Mouse (Mus musculus): ENCODE data around the gene Cstf2t. TPM values are rescaled to one million over a fixed set of nuclear protein-coding genes. Genes with fewer than 3 reads are reported as not detected.
A peak's percentile ranks its signal among the peaks of the same experiment; 100 is the strongest.

Cstf2t gene
- polyA plus RNA-seq (2012; rRNA removed): 13.6 and 14.2 TPM in 2 replicates

DNA sequence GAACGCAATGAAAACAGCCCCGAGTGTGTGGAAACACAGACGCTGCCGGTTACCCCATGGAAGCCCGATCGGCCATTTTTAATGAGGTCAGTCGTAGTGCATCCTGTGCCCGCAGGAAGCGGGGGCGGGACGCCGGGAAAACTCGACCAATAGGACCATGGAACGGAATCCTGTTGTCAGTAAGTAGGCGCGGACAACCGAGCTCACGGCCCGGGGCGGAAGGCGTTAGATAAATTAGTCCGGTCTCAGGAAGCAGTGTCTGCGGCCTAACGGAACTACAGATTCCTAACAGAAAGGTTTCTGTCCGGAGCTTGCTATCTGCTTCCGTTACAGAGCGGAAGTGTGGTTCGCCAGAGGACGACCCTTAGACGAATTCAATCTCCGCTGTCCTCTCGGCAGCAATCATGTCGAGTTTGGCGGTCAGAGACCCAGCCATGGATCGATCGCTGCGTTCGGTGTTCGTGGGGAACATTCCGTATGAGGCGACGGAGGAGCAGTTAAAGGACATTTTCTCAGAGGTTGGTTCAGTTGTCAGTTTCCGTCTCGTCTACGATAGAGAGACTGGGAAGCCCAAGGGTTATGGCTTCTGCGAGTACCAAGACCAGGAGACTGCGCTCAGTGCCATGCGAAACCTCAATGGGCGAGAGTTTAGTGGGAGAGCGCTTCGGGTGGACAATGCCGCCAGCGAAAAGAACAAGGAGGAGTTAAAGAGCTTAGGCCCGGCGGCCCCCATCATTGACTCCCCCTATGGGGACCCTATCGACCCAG is at the start of gene Cstf2t:
Gene Cstf2t, plus strand, starts transcription at position 176 of the 768 bp plus-strand sequence.
- DNase-seq (ENCODE audit: low read depth): peak; percentile 77

- no peak for DNase-seq (ENCODE audit: low read depth)
Observed at GRCm38 (mm10) chr19:31038951-31039350, 43.7 kb upstream of the Cstf2t start.

DNA sequence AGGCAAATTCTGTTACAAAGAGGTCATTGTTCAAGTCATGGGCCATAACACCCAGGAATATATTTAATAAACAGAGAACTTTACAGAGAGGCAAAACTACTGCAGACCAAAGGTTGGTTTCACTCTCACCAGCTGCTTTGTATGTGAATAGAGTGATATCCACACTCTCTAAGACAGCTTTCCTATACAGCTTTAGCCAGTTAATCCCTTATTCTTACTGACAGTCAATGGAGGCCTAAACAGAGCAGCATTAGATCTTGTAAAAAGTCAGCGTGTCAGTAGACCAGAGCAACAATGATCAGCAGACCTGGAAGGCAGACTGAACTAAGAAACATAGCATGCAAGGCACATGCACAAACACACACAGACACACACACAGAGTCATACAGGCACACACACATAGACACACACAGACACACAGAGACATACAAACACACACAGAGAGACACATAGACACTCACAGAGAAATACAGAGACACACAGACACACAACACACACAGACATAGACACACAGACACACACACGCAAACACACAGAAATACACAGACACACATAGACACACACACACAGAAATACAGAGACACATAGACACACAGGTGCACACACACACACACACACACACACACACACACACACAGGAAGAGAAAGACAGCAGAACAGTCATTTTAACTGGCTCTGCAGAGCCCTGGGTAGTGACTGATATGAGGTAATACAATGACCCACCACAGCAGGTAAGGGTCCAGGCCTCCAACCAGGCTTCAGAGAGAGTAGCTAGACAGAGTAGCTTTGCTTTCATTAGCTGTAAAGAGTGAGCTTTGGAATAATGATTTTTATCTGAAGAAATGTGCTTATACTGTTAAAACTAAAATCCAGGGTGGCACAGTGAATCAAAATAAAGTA is 41.4 kb upstream of the Cstf2t start:
- DNase-seq (ENCODE audit: low read depth): no peak

DNA sequence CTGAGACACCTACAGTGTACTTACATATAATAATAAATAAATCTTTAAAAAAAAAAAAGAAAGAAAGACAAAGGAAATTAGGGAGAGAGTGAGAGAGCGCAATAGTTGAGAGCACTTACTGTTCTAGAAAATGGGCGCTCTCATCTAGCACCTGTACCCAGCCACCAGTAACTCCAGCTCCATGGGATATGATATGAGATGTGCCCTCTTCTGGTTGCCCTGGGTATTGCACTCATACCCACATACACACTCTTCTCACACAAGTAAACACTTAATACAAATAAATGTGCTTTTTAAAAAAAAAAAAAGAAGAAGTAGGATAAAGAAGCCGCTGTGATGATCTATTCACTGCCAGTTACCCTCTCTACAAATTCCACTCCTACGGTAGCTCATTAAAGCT is 36.0 kb upstream of the Cstf2t start:
- no peak for DNase-seq (ENCODE audit: low read depth)

DNA sequence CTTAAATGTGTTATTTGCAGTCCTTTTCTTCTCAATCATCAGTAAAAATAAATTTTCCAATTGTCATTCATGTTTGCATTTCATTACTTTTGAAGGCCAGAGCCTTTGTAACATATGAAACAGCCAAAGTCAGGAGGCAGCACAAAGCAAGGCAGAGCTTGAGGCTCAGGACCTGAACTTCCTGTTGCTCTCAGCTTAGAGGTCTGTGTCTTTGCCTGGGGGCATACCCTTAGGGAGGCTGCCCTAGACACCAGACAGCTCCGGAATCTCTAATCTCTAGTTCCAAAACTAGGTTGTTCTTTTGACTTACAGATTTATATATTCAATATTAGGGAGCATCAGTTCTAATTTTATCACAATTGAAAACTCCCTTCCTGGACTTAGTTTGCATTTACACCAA is 17.9 kb upstream of the Cstf2t start:
- no peak for DNase-seq (ENCODE audit: low read depth)

- no peak for DNase-seq (ENCODE audit: low read depth)
Observed at GRCm38 (mm10) chr19:31065206-31065781, 17.3 kb upstream of the Cstf2t start.

GRCm38 (mm10) chr19:31073959-31074716 is 8.5 kb upstream of the Cstf2t start:
- no peak for DNase-seq (ENCODE audit: low read depth)

- DNase-seq (ENCODE audit: low read depth): no peak
Observed at GRCm38 (mm10) chr19:31074717-31075063, 7.9 kb upstream of the Cstf2t start.

- DNase-seq (ENCODE audit: low read depth): no peak
Observed at GRCm38 (mm10) chr19:31076106-31076505, 6.5 kb upstream of the Cstf2t start.

- DNase-seq (ENCODE audit: low read depth): no peak
Observed at GRCm38 (mm10) chr19:31078241-31078640, 4.4 kb upstream of the Cstf2t start.

DNA sequence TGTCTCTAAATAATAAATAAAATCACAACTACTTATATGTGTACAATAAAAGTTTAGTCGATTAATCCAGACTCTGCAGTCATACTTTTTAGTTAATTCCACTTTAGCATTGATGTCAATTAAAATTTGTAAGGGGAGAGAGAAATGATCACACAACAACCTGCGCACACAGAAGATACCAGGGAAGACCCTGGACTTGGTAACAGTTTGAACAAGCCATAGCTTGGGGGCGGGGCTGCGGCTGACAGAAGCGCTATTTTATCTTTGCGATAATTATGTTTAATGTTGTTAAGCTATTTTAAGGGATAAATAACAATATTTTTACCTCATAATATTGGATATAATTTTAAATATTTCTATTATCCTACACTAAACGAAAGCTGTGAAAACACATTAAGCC is 411 bp upstream of the Cstf2t start:
- DNase-seq (ENCODE audit: low read depth): no peak

- no peak for DNase-seq (ENCODE audit: low read depth)
Observed at GRCm38 (mm10) chr19:31083761-31084160, 1.1 kb downstream of the Cstf2t start.

DNA sequence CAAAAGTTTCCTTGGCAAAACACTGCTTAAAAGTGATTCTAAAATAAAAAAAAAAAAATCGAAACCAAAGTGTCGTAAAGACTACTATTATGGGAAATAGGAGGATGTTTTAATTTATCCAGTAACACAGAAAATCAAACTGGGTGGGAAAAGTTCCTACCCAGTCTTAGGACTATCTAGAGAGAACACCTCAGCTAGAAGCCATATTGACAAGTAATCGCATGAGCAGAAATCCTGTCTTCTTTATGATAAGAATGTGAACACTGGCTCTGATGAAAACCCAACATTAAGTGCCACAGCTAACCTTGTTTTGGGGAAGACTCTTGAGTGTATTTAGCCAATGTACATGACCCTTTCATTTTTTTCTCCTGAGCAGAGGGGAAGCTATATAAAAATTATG is 15.2 kb downstream of the Cstf2t start:
- no peak for DNase-seq (ENCODE audit: low read depth)

- no peak for DNase-seq (ENCODE audit: low read depth)
Observed at GRCm38 (mm10) chr19:31099369-31099768, 16.7 kb downstream of the Cstf2t start.

- no peak for DNase-seq (ENCODE audit: low read depth)
Observed at GRCm38 (mm10) chr19:31104764-31105163, 22.1 kb downstream of the Cstf2t start.

DNA sequence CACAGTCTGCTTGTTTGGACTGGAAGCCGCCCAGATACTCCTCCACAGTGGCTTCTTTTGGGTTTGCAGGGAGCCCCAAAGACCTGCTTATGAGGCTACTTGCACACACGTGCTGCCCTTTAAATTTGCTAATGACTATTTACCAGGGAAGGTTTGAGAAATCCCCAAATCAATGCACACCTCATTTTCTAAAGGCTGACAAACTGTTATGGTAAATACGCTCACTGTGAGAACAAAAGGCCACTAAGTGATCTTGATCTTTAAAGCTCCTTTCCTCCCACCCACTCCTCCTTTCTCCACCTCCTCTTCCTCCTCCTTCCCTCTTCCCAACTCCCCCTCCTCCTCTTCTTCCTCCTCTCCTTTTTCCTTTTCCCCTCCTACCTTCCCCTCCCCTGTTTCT is 23.4 kb downstream of the Cstf2t start:
- DNase-seq (ENCODE audit: low read depth): no peak

GRCm38 (mm10) chr19:31106835-31107554 is 24.4 kb downstream of the Cstf2t start:
- no peak for DNase-seq (ENCODE audit: low read depth)

DNA sequence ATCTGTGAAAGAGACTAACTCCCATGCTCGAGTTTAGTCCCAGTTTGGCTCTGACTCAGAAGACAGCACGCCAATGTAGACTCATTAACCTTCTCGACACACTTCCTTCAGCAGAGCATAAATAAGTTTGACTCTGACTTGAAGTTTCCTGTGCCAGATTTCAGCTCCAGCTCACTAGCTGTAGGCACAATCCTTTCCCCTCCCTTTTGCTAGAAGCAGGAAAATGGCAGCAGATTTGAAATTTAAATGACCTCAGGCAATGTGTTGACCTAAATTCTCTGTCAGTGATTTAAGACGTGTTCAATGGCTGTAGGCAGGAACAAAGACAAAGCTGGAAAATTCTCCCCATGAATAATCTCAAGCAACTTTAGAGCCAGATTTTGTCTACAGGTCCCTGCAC is 32.1 kb downstream of the Cstf2t start:
- DNase-seq (ENCODE audit: low read depth): no peak

GRCm38 (mm10) chr19:31124628-31125027 is 42.0 kb downstream of the Cstf2t start:
- DNase-seq (ENCODE audit: low read depth): no peak

DNA sequence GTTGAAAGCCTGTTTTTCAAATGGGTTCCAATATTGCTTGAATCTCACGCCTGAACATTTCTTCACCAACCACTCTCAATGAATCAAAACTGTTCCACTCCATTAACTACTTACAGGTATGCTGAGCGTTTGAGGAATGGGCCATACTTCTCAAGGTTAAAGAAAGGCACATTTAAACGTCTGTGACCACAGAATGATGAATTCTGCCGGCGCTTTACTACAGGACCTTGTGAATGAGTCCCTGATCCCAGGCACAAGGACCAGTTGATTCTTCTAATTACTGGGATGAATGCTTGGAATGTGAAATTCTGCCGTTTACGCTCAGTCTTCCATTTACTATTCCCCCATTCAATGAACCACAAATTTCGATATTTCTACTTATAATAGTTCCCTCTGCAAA is 50.0 kb downstream of the Cstf2t start:
- DNase-seq (ENCODE audit: low read depth): no peak

GRCm38 (mm10) chr19:31136316-31136715 is 53.7 kb downstream of the Cstf2t start:
- DNase-seq (ENCODE audit: low read depth): no peak
